Mouse (Mus musculus): ENCODE data around the gene Bcl7c.

Bcl7c gene

GRCm38 (mm10) chr7:127685304-127686018 lies 23.3 kb downstream of the Bcl7c start:
- no peak for DNase-seq (ENCODE audit: low spot score)

DNA sequence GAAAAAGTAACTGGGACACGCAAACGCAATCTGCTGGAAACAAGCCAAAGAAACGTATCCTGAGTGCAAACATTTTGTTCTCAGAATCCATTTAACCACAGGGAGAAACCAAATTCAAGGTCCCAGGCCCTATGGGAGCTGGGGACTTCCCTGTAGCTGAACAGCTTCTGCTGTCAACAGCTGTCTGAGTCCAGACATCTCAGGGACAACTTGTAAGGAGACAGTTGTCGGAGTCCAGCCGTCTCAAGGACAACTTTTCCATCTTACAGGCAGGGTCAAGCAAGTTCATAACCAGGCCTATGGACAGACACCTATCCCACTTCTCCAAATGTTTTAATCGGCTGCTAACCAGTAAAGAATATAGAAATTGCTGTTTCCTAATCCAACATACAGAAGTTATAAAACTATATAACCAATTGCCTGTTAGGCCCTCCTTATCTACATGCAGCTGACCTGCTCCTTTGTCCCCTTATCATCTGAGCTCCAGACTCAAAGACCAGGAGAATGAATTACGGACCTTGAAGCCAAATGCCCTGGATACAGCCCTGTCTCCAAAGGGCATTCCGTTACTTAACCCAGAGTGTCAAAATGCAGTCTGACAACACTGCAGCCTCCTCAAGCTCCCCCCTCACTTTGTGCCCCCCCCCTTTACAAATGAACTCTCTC lies 26.7 kb downstream of the Bcl7c start:
- DNase-seq (ENCODE audit: low spot score) = no peak

- DNase-seq (ENCODE audit: low spot score) = no peak
Observed at GRCm38 (mm10) chr7:127680541-127680940, 28.2 kb downstream of the Bcl7c start.

DNA sequence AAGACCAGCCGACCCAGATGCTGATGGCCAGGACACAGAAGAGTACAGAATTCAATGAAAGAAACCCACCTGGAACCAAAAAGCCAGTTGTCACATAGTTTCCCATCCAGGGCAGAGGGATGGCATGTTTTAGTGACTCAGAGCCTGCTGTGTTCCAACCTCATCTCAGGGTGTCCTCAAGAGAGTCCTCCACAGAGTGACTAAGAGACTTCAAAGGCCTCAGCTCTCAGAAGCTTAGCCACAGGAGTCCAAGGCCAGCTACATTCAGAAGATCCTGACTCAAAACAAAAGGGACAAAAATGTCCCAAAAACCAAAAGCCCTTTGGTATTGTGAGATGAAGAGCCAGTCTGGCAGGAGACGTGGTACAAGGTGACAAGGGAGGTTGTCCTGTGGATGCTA lies 29.9 kb downstream of the Bcl7c start:
- no peak for DNase-seq (ENCODE audit: low spot score)

DNA sequence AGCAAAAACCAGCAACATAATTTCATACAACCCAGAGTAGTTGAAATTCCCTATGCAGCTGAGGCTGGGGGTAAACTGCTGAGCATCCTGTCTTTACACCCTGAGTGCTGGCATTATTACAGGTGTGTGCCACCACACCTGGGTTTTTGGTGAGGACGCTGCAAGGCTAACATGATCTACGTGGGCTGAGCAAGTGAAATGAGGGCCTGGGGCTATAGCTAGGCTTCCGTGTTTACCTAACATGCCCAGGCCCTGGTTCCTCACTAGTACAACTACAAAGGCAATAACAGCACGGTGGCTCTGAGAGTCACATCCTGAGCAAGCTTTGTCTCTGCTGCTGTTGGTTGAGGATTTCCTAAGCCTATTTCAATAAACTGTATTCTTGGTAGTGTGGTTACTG lies 31.1 kb downstream of the Bcl7c start:
- no peak for DNase-seq (ENCODE audit: low spot score)

DNA sequence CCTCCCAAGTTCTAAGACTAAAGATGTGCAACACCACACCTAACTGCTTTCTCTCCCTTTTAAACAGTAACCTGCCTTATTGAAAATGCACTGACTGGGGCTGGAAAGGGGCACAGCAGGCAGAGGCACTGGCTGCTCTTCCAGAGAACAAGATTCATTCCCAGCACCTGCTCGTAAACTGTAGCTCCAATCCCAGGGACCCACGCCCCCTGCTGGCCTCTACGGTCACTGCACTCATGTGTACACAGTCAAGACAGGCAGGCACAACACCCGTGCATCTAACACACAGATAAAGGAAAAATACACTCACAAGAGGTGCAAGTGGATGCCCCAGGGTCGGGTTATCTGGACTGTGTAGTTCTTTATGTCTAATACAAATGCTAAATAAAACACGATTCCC lies 31.7 kb downstream of the Bcl7c start:
- DNase-seq (ENCODE audit: low spot score) = peak; percentile 39

- DNase-seq (ENCODE audit: low spot score) = no peak
Observed at GRCm38 (mm10) chr7:127675391-127675811, 33.3 kb downstream of the Bcl7c start.

DNA sequence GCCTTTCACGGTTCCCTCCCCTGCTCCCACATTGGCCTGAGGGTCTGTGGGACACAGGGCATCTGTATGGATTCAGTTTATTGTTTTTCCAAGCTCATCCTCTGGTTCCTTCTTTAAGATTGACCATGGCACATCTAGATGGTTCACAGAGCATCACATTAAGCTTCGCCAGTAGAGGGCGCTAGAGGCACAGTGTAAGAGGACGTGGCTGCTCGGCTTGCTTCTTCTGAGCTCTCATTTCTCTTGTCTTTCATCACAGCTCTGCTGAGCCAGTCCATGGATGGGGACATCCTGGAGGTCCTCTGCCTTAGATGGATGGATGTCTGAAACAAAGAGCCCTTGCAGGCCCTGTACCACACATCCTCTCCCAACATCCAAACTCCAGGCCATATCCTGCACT lies 33.8 kb downstream of the Bcl7c start:
- DNase-seq (ENCODE audit: low spot score) = peak; percentile 75

GRCm38 (mm10) chr7:127672776-127673175 lies 36.0 kb downstream of the Bcl7c start:
- no peak for DNase-seq (ENCODE audit: low spot score)

- no peak for DNase-seq (ENCODE audit: low spot score)
Observed at GRCm38 (mm10) chr7:127671880-127672774, 36.6 kb downstream of the Bcl7c start.

- DNase-seq (ENCODE audit: low spot score) = no peak
Observed at GRCm38 (mm10) chr7:127667171-127667570, 41.6 kb downstream of the Bcl7c start.

- DNase-seq (ENCODE audit: low spot score) = no peak
Observed at GRCm38 (mm10) chr7:127666679-127667078, 42.1 kb downstream of the Bcl7c start.

GRCm38 (mm10) chr7:127666066-127666654 lies 42.6 kb downstream of the Bcl7c start:
- no peak for DNase-seq (ENCODE audit: low spot score)

- DNase-seq (ENCODE audit: low spot score) = no peak
Observed at GRCm38 (mm10) chr7:127662926-127663325, 45.8 kb downstream of the Bcl7c start.

GRCm38 (mm10) chr7:127661833-127662232 lies 46.9 kb downstream of the Bcl7c start:
- no peak for DNase-seq (ENCODE audit: low spot score)

DNA sequence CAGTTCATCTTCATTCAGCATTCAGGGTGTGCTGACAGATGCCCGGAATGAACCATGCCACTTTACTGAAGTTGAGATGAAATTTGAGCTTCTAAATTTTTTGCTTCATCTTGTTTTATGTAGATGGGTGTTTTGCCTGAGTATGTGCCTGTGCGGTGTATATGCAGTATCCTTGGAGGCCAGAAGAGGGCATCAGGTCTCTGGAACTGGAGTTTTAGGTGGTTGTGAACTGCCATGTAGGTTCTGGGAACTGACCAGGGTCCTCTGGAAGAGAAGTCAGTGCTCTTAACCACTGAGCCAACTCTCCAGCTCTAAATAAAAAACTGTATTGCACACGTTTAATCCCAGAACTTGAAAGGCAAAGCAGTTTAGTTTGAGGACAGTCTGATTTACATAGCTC lies 47.9 kb downstream of the Bcl7c start:
- no peak for DNase-seq (ENCODE audit: low spot score)

DNA sequence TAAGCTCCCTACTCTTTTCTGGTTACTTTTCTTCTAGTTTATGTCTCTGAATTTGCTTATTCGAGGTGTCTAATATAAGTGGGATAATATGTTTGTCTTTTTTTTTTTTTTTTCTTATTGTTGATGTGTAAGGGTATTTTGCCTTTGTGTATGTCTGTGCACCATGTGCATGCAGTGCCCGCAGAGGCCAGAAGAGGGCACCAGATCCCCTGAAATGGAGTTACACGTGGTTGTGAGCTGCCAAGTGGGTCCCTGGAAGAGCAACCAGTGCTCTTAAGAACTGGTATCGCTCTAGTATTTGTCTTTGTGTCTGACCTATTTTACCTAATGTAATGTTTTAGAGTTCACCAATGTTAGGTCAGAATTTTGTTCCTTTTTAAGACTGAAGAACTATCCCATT lies 51.8 kb downstream of the Bcl7c start:
- peak; percentile 61 for DNase-seq (ENCODE audit: low spot score)

- DNase-seq (ENCODE audit: low spot score) = no peak
Observed at GRCm38 (mm10) chr7:127654318-127654717, 54.4 kb downstream of the Bcl7c start.

- no peak for DNase-seq (ENCODE audit: low spot score)
Observed at GRCm38 (mm10) chr7:127652050-127652449, 56.7 kb downstream of the Bcl7c start.

GRCm38 (mm10) chr7:127651624-127652023 lies 57.1 kb downstream of the Bcl7c start:
- DNase-seq (ENCODE audit: low spot score) = no peak

DNA sequence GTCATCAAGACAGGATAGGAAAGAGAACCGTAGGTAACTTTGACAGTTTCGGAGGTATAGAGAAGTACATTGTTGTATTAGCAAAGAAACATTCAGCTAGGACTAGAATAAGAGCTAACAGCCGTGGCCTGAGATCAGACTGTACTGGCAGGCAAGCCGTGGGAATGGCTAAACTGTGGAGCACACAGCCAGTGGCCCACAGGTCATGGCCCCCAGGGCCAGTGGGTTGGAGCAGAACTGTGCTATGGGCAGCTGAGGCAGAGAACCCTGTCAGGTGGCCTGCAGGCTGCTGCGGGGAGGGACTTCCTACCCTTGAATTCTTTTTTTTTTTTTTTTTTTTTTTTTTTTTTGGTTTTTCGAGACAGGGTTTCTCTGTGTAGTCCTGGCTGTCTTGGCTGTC lies 59.5 kb downstream of the Bcl7c start:
- DNase-seq (ENCODE audit: low spot score) = no peak

DNA sequence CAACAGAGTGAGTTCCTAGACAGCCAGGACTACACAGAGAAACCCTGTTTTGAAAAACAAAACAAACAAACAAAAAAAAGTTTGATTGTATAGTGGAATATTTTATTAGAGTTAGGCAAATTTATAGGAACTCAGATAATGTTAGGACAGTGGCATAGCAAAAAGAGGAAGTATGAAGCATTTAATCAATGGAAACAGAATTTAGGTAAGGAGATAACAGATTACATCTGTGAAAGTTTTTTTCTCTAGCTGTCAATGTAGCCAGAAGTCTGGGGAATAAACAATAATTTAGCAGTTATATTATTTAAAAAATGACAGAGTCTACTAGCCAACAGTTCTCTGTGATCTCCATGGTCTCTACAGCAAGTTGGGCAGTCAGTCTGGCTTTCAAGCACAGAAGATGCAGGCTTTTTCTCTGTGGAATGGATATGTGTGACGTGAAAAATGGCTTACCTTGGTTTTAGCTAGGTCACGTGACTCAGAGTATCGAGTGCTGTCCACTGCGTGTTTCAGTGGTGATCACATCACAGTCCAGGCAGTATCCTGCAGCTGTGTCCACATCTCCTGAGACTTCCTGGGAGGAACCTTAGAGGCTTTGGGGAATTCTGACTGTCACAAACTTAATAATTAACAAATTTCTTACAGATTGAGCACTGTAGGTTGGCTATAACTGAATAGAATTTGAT lies 60.1 kb downstream of the Bcl7c start:
- no peak for DNase-seq (ENCODE audit: low spot score)

Data from ovary, postnatal 36 days (tissue).